Mouse (Mus musculus): ENCODE results near the gene Lpar3. TPM values are rescaled to one million over a fixed set of nuclear protein-coding genes. Genes with fewer than 3 reads are reported as not detected.
"Not testable (repeated sequence)": the region's sequence is repeated elsewhere in the genome, so short reads cannot be mapped to it uniquely, and the experiment has no call there.

The Lpar3 gene
- polyA plus RNA-seq, 1 experiment from 2014 or later = 0.14 TPM

- 56% methylated on average over 6 of the region's 6 CpGs for WGBS
- H3K9ac ChIP-seq = no peak overlapping the region
- no peaks in the 10 kb centered on the region for H3K27me3 ChIP-seq
- no peak overlapping the region for H3K4me3 ChIP-seq (replicated peaks)
- no peaks in the 10 kb centered on the region for H3K36me3 ChIP-seq (replicated peaks)
- no peak for ATAC-seq (ENCODE audit: low FRiP score)
- H3K4me1 ChIP-seq = no peaks in the 10 kb centered on the region; the same call in 1 of the 2 replicates
- no peak overlapping the region for H3K27ac ChIP-seq
- H3K4me2 ChIP-seq = no peak overlapping the region
- H3K9me3 ChIP-seq = no peaks in the 10 kb centered on the region
Measured at GRCm38 (mm10) chr3:146196301-146196700, 24.5 kb upstream of the Lpar3 start.

- Histone ChIP-seq H3K4me3 (replicated peaks) (no peak overlapping the region), H3K9me3 (no peaks in the 10 kb centered on the region), H3K9ac (no peak overlapping the region), H3K36me3 (replicated peaks) (no peaks in the 10 kb centered on the region), H3K4me1 (no peaks in the 10 kb centered on the region; the same call in 1 of the 2 replicates), H3K4me2 (no peak overlapping the region), H3K27ac (no peak overlapping the region), H3K27me3 (no peaks in the 10 kb centered on the region)
- no peak for ATAC-seq (ENCODE audit: low FRiP score)
- WGBS = 87% methylated on average over 17 of the region's 17 CpGs
Measured at GRCm38 (mm10) chr3:146196780-146197743, 23.7 kb upstream of the Lpar3 start.

GRCm38 (mm10) chr3:146197785-146198184, 23.0 kb upstream of the Lpar3 start:
- no peak overlapping the region for H3K4me2 ChIP-seq
- H3K9me3 ChIP-seq = no peaks in the 10 kb centered on the region
- H3K27ac ChIP-seq = no peak overlapping the region
- no peaks in the 10 kb centered on the region for H3K27me3 ChIP-seq
- 89% methylated on average over 12 of the region's 12 CpGs for WGBS
- H3K36me3 ChIP-seq (replicated peaks) = no peaks in the 10 kb centered on the region
- ATAC-seq (ENCODE audit: low FRiP score) = no peak
- H3K9ac ChIP-seq = no peak overlapping the region
- H3K4me3 ChIP-seq (replicated peaks) = no peak overlapping the region
- H3K4me1 ChIP-seq = no peaks in the 10 kb centered on the region; the same call in 1 of the 2 replicates

- H3K9ac ChIP-seq = no peak overlapping the region
- no peaks in the 10 kb centered on the region for H3K9me3 ChIP-seq
- H3K27me3 ChIP-seq = no peaks in the 10 kb centered on the region
- H3K4me1 ChIP-seq = no peaks in the 10 kb centered on the region; the same call in 1 of the 2 replicates
- H3K4me2 ChIP-seq = no peak overlapping the region
- H3K36me3 ChIP-seq (replicated peaks) = no peaks in the 10 kb centered on the region
- ATAC-seq (ENCODE audit: low FRiP score) = no peak
- H3K4me3 ChIP-seq (replicated peaks) = no peak overlapping the region
- 84% methylated on average over 11 of the region's 11 CpGs for WGBS
- H3K27ac ChIP-seq = no peak overlapping the region
Measured at GRCm38 (mm10) chr3:146198803-146199481, 21.8 kb upstream of the Lpar3 start.

- H3K36me3 ChIP-seq (replicated peaks) = no peaks in the 10 kb centered on the region
- no peak overlapping the region for H3K4me3 ChIP-seq (replicated peaks)
- no peak overlapping the region for H3K9ac ChIP-seq
- H3K27me3 ChIP-seq = no peaks in the 10 kb centered on the region
- ATAC-seq (ENCODE audit: low FRiP score) = no peak
- no peak overlapping the region for H3K27ac ChIP-seq
- no peaks in the 10 kb centered on the region; the same call in 1 of the 2 replicates for H3K4me1 ChIP-seq
- H3K9me3 ChIP-seq = no peaks in the 10 kb centered on the region
- WGBS = 78% methylated on average over 3 of the region's 3 CpGs
- no peak overlapping the region for H3K4me2 ChIP-seq
Measured at GRCm38 (mm10) chr3:146199486-146199885, 21.3 kb upstream of the Lpar3 start.

GRCm38 (mm10) chr3:146204375-146204774, 16.4 kb upstream of the Lpar3 start:
- Histone ChIP-seq H3K4me3 (replicated peaks) (no peak overlapping the region), H3K4me2 (no peak overlapping the region), H3K9ac (no peak overlapping the region), H3K27me3 (no peaks in the 10 kb centered on the region; the same call in 1 of the 2 replicates), H3K9me3 (no peaks in the 10 kb centered on the region), H3K4me1 (no peaks in the 10 kb centered on the region), H3K27ac (no peak overlapping the region), H3K36me3 (replicated peaks) (no peaks in the 10 kb centered on the region)
- WGBS = 74% methylated on average over 2 of the region's 2 CpGs
- ATAC-seq (ENCODE audit: low FRiP score) = no peak

GRCm38 (mm10) chr3:146205305-146205704, 15.5 kb upstream of the Lpar3 start:
- Histone ChIP-seq H3K9me3 (no peaks in the 10 kb centered on the region), H3K4me1 (no peaks in the 10 kb centered on the region), H3K4me3 (replicated peaks) (no peak overlapping the region), H3K27me3 (no peaks in the 10 kb centered on the region; the same call in 1 of the 2 replicates), H3K9ac (no peak overlapping the region), H3K36me3 (replicated peaks) (no peaks in the 10 kb centered on the region), H3K27ac (no peak overlapping the region), H3K4me2 (no peak overlapping the region)
- no peak for ATAC-seq (ENCODE audit: low FRiP score)
- WGBS = 84% methylated on average over 11 of the region's 11 CpGs

GRCm38 (mm10) chr3:146206635-146207034, 14.1 kb upstream of the Lpar3 start:
- Histone ChIP-seq H3K36me3 (replicated peaks) (no peaks in the 10 kb centered on the region), H3K9me3 (no peaks in the 10 kb centered on the region), H3K4me3 (replicated peaks) (no peak overlapping the region), H3K9ac (no peak overlapping the region), H3K4me1 (no peaks in the 10 kb centered on the region), H3K27me3 (no peaks in the 10 kb centered on the region; the same call in 1 of the 2 replicates), H3K27ac (no peak overlapping the region), H3K4me2 (no peak overlapping the region)
- no peak for ATAC-seq (ENCODE audit: low FRiP score)
- 71% methylated on average over 2 of the region's 2 CpGs for WGBS

- no peak for ATAC-seq (ENCODE audit: low FRiP score)
- Histone ChIP-seq H3K36me3 (replicated peaks) (no peaks in the 10 kb centered on the region), H3K4me1 (no peaks in the 10 kb centered on the region), H3K9ac (no peak overlapping the region), H3K27me3 (no peaks in the 10 kb centered on the region; the same call in 1 of the 2 replicates), H3K4me3 (replicated peaks) (no peak overlapping the region), H3K4me2 (no peak overlapping the region), H3K9me3 (no peaks in the 10 kb centered on the region), H3K27ac (no peak overlapping the region)
- WGBS = 81% methylated on average over 2 of the region's 2 CpGs
Measured at GRCm38 (mm10) chr3:146207440-146207839, 13.3 kb upstream of the Lpar3 start.

GRCm38 (mm10) chr3:146209759-146210158, 11.0 kb upstream of the Lpar3 start:
- ATAC-seq (ENCODE audit: low FRiP score); H3K9ac ChIP-seq; H3K4me2 ChIP-seq; H3K27me3 ChIP-seq; H3K27ac ChIP-seq; H3K36me3 ChIP-seq (replicated peaks); H3K4me3 ChIP-seq (replicated peaks); H3K9me3 ChIP-seq; H3K4me1 ChIP-seq: not testable (repeated sequence)
- 95% methylated on average over 8 of the region's 8 CpGs for WGBS

GRCm38 (mm10) chr3:146211141-146211747, 9.5 kb upstream of the Lpar3 start:
- Histone ChIP-seq H3K4me2 (no peak overlapping the region), H3K27ac (no peak overlapping the region), H3K27me3 (no peaks in the 10 kb centered on the region; the same call in 1 of the 2 replicates), H3K4me1 (no peaks in the 10 kb centered on the region), H3K9ac (no peak overlapping the region), H3K4me3 (replicated peaks) (no peak overlapping the region), H3K9me3 (no peaks in the 10 kb centered on the region), H3K36me3 (replicated peaks) (no peaks in the 10 kb centered on the region)
- no peak for ATAC-seq (ENCODE audit: low FRiP score)
- WGBS = 92% methylated on average over 4 of the region's 4 CpGs

GRCm38 (mm10) chr3:146211964-146212363, 8.8 kb upstream of the Lpar3 start:
- no peak for ATAC-seq (ENCODE audit: low FRiP score)
- H3K4me1 ChIP-seq = no peaks in the 10 kb centered on the region
- H3K9ac ChIP-seq = no peak overlapping the region
- no peak overlapping the region for H3K4me2 ChIP-seq
- H3K27me3 ChIP-seq = no peaks in the 10 kb centered on the region; the same call in 1 of the 2 replicates
- no peak overlapping the region for H3K27ac ChIP-seq
- no peak overlapping the region for H3K4me3 ChIP-seq (replicated peaks)
- no peaks in the 10 kb centered on the region for H3K9me3 ChIP-seq
- no peaks in the 10 kb centered on the region for H3K36me3 ChIP-seq (replicated peaks)
- 79% methylated on average over 2 of the region's 2 CpGs for WGBS
